Mouse (Mus musculus): Measurements from ENCODE around the gene Rasgrf2. TPM values are rescaled to one million over a fixed set of nuclear protein-coding genes. Genes with fewer than 3 reads are reported as not detected.
"Not testable (repeated sequence)": the region's sequence is repeated elsewhere in the genome, so short reads cannot be mapped to it uniquely, and the experiment has no call there.

The Rasgrf2 gene
- 2.6 and 3.2 TPM in 2 replicates for total RNA-seq (2021)
- long read RNA-seq, result 0 reads

- DNase-seq, result peak; percentile 28
Observed at GRCm38 (mm10) chr13:92131384-92132150, at the start of gene Rasgrf2. Gene Rasgrf2, minus strand, starts transcription at chr13:92131656.

- DNase-seq, result not testable (repeated sequence)
Observed at GRCm38 (mm10) chr13:92172686-92173085, 41.2 kb upstream of the Rasgrf2 start.

GRCm38 (mm10) chr13:92150551-92150950 lies 19.1 kb upstream of the Rasgrf2 start:
- DNase-seq, result no peak

GRCm38 (mm10) chr13:92148858-92149257 lies 17.4 kb upstream of the Rasgrf2 start:
- DNase-seq, result no peak

GRCm38 (mm10) chr13:92134792-92135191 lies 3.3 kb upstream of the Rasgrf2 start:
- DNase-seq, result no peak

- DNase-seq, result no peak
Observed at GRCm38 (mm10) chr13:92132599-92132998, 1.1 kb upstream of the Rasgrf2 start.

- DNase-seq, result peak; percentile 7
Observed at GRCm38 (mm10) chr13:92130994-92131383, 467 bp downstream of the Rasgrf2 start.

- DNase-seq, result no peak
Observed at GRCm38 (mm10) chr13:92129877-92130276, 1.6 kb downstream of the Rasgrf2 start.

GRCm38 (mm10) chr13:92125902-92126301 lies 5.6 kb downstream of the Rasgrf2 start:
- DNase-seq, result no peak

- no peak for DNase-seq
Observed at GRCm38 (mm10) chr13:92119623-92120022, 11.8 kb downstream of the Rasgrf2 start.

GRCm38 (mm10) chr13:92114076-92114475 lies 17.4 kb downstream of the Rasgrf2 start:
- no peak for DNase-seq

GRCm38 (mm10) chr13:92108237-92108636 lies 23.2 kb downstream of the Rasgrf2 start:
- no peak for DNase-seq

- no peak for DNase-seq
Observed at GRCm38 (mm10) chr13:92104259-92104658, 27.2 kb downstream of the Rasgrf2 start.

- no peak for DNase-seq
Observed at GRCm38 (mm10) chr13:92098484-92098883, 33.0 kb downstream of the Rasgrf2 start.

- peak; percentile 7 for DNase-seq
Observed at GRCm38 (mm10) chr13:92095131-92096090, 36.0 kb downstream of the Rasgrf2 start.

- no peak for DNase-seq
Observed at GRCm38 (mm10) chr13:92093712-92094290, 37.7 kb downstream of the Rasgrf2 start.

- no peak for DNase-seq
Observed at GRCm38 (mm10) chr13:92073111-92073510, 58.3 kb downstream of the Rasgrf2 start.

GRCm38 (mm10) chr13:92068651-92069050 lies 62.8 kb downstream of the Rasgrf2 start:
- no peak for DNase-seq

GRCm38 (mm10) chr13:92067831-92068230 lies 63.6 kb downstream of the Rasgrf2 start:
- no peak for DNase-seq

- no peak for DNase-seq
Observed at GRCm38 (mm10) chr13:92053748-92054147, 77.7 kb downstream of the Rasgrf2 start.

GRCm38 (mm10) chr13:92053001-92053400 lies 78.5 kb downstream of the Rasgrf2 start:
- DNase-seq, result no peak

GRCm38 (mm10) chr13:92051216-92051615 lies 80.2 kb downstream of the Rasgrf2 start:
- DNase-seq, result no peak

All from adrenal gland, postnatal 25 days (tissue).